In the genomic region with DNA sequence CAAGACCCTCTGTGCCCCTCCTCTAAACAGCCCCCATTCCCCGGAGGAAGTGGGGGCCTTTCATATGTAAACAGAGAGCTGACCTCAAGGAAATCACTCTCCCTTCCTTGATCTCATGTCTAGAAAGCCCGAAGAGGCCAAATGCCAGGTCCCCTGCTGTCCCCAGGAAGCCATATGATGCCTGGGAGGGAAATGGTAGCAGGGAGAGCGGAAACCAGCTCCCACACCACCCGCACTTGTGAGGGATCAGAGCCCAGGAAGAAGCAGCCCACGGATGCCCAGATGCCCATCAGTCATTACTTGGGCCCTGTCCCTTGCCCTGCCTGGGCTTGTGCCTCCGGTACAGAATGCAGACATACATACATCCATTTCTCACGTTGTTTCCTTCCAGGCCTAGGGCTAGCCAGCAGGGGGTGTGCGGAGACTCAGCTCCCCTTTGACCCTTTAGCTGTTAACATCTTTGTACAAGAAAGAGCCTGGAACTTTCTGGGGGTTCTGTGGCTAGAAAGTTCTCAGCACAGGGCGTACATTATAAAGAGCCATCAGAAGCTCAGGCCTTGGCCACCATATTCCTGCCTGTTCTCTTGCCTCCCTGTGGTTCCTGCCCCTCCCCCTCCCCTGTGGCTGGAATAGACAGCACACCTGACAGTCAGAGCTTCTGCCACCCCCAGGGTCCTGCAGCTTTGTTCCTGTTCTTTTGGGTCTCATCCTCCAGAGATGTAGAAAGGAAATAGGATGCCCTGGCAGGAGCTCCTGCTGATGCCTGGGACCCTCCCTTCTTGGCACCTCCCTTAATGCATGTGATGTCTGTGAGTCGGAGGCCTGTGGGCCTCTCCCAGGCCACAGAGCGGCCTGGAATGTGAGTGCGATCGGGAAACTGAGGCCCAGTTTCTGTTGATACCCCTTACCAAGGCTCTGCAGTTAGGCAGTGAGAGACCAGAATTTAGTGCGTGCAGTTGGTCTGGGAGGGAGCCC, we compare ENCODE assay signal across 9 mouse cellular contexts.
DNase-seq lines count a peak whose midpoint lies in the region; ATAC-seq and TF ChIP-seq lines count a peak whose summit lies in the region.
"Had no signal": no experiment of that assay in that cellular context is flagged by ENCODE, and none has a peak within 500 bp of the region (broad histone marks: within the 10 kb centered on the region; RNA-seq: fewer than 3 reads in every experiment).

No protein-coding gene starts in this region.

- WGBS in hindbrain, embryonic 11.5 days: 22% methylated on average over 14 of the region's 14 CpGs

- intact Hi-C loops in heart, postnatal 14 days (cut with DNase I): loop anchor here (2.0 kb wide), 1 partner anchor 126 kb away; no protein-coding TSS in a partner anchor

- no peaks in the 10 kb centered on the region for H3K9me3 ChIP-seq in ES-E14 (ENCODE audit: control insufficient read depth, insufficient read depth, low read depth, low read length)
- H3K9me3 ChIP-seq in hindbrain, embryonic 11.5 days (ENCODE audit: control insufficient read depth, low read length): no peaks in the 10 kb centered on the region
- H3K9me3 ChIP-seq: G1E had no signal

- no peak overlapping the region for H3K9ac ChIP-seq in ES-E14 (ENCODE audit: insufficient read depth, low read depth, low read length, poor library complexity, severe bottlenecking)
- H3K9ac ChIP-seq in hindbrain, embryonic 11.5 days (ENCODE audit: low read depth, low read length): no peak overlapping the region

- no peak overlapping the region for H3K4me3 ChIP-seq in ES-E14 (ENCODE audit: insufficient read depth in 1 of 2, low read depth in 1 of 2, low read length in 2 of 2, poor library complexity in 1 of 2, severe bottlenecking in 1 of 2)
- no peak overlapping the region for H3K4me3 ChIP-seq in hindbrain, embryonic 11.5 days (ENCODE audit: low read depth, low read length)

- peaks cover 6 to 26% of the 10 kb centered on the region in 2 experiments; a peak in 3 of 4 replicates for H3K4me1 ChIP-seq in ES-E14 (ENCODE audit: control insufficient read depth in 2 of 2, insufficient read depth in 2 of 2, low read length in 2 of 2, poor library complexity in 1 of 2)
- H3K4me1 ChIP-seq in hindbrain, embryonic 11.5 days (replicated peaks; ENCODE audit: control insufficient read depth, insufficient read depth, low read length): peaks cover 48% of the 10 kb centered on the region

- H3K27ac ChIP-seq in ES-E14 (ENCODE audit: insufficient read depth, low read depth, low read length, poor library complexity, severe bottlenecking): peak overlapping the region; percentile 37
- H3K27ac ChIP-seq in hindbrain, embryonic 11.5 days (ENCODE audit: low read depth, low read length): peak overlapping the region; percentile 83

- H3K27me3 ChIP-seq in hindbrain, embryonic 11.5 days (ENCODE audit: control insufficient read depth, insufficient read depth, low read length): no peaks in the 10 kb centered on the region

- no peaks in the 10 kb centered on the region for H3K36me3 ChIP-seq in ES-E14 (ENCODE audit: control insufficient read depth, insufficient read depth, low read length, poor library complexity, severe bottlenecking)
- H3K36me3 ChIP-seq in hindbrain, embryonic 11.5 days (ENCODE audit: control insufficient read depth, insufficient read depth, low read length): no peaks in the 10 kb centered on the region
- H3K36me3 ChIP-seq: G1E had no signal

- in situ Hi-C loops in ES-E14 (cut with MboI; ENCODE audit: low sequenced_read_pairs in 2 of 2, unreplicated experiment in 2 of 2): loop anchor here in 1 of 2 experiments (10.0 kb wide), 1 partner anchor 116 kb away; no protein-coding TSS in a partner anchor

- peak; percentile 13 for ATAC-seq in hindbrain, embryonic 11.5 days (ENCODE audit: low FRiP score)

- peak; percentile 93 for DNase-seq in heart, adult 11 months
- DNase-seq in heart, postnatal 14 days: no peak
- DNase-seq in ES-E14 (ENCODE audit: low read depth, low spot score): no peak
- no peak for DNase-seq in hindbrain, embryonic 11.5 days (ENCODE audit: low spot score)
- peak; percentile 42 for DNase-seq in lung, postnatal 14 days
- no peak for DNase-seq in layer of hippocampus, adult 9-10 months (ENCODE audit: low spot score)
- no peak for DNase-seq in adrenal gland, adult 2 months
- no peak for DNase-seq in layer of hippocampus, adult 11-12 months (ENCODE audit: low spot score)

- H3K4me2 ChIP-seq in hindbrain, embryonic 11.5 days (replicated peaks; ENCODE audit: low read depth, low read length): no peak overlapping the region

TF ChIP-seq in ES-E14, 5 proteins besides CTCF, POLR2A, EP300 and RAD21:
- TF ChIP-seq ZC3H11A (IDR thresholded peaks at IDR 0.05; ENCODE audit: borderline replicate concordance, low read depth, low read length): no peak

Comparison
In these comparisons a context has a peak if more than half of its experiments do, and no peak if none do; other contexts are left out.
1. DNase-seq: peak in heart, adult 11 months (single experiment) and lung, postnatal 14 days (single experiment); none in heart, postnatal 14 days (0 of 2), ES-E14 (single experiment), hindbrain, embryonic 11.5 days (single experiment), layer of hippocampus, adult 9-10 months (single experiment), adrenal gland, adult 2 months (single experiment) and layer of hippocampus, adult 11-12 months (single experiment).